1 mouse cellular context compared by ENCODE assay signal in the genomic region with DNA sequence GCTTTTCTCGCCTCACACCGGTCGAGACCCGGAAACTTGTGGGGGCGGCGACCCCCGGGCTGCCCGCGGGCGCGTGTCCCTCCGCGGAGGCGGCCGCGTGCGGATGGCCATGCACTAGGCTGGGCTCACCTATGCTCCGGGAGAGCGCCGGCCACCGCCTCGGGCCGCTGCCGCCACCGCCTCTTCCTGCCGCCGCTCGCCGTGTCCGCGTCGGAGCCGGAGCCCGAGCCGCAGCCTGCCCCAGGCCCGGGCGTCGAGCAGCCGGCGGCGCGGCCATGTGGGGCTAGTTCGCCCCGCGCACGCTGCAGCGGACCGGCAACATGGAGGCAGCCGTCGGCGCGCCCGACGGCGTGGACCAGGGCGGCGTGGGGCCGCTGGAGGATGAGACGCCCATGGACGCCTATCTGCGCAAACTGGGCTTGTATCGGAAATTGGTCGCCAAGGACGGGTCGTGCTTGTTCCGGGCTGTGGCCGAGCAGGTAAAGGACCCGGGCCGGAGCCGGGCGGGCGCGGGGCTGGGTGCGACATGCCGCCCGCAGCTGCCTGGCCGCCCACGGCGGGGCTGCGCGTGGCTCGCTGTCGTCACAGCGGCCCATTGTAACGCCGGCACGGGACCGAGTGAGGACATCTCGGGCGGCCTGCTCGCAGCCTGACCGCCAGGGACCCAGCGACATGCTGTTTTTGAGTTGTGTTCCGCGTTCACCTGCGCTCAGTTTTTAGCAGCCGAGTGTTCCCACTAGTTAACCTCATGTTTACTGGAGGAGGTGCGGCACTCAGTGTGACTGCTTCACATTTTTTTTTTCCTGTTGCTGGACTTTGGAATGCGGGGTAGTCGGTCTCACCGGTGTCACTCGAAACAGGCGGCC.
TF ChIP-seq lines count a peak whose summit lies in the region.

Gene Otud4, plus strand, starts transcription at position 33 of the 866 bp plus-strand sequence.

TF ChIP-seq in CH12.LX, 34 proteins besides CTCF, POLR2A, EP300 and RAD21 (continued from another document):
- TF ChIP-seq E2F4 (IDR thresholded peaks at IDR 0.05; ENCODE audit: insufficient replicate concordance, low read depth, low read length) (no peak), TCF12 (IDR thresholded peaks at IDR 0.05; ENCODE audit: low read depth, low read length) (no peak), ZMIZ1 (IDR thresholded peaks at IDR 0.05; ENCODE audit: low read depth, low read length) (no peak), IRF4 (IDR thresholded peaks at IDR 0.05; ENCODE audit: low read depth, low read length) (no peak), NRF1 (IDR thresholded peaks at IDR 0.05; ENCODE audit: low read depth, low read length) (no peak), ZKSCAN1 (IDR thresholded peaks at IDR 0.05; ENCODE audit: borderline replicate concordance, low read depth, low read length) (no peak), GABPA (IDR thresholded peaks at IDR 0.05; ENCODE audit: insufficient replicate concordance, low read depth, low read length) (no peak), MAZ (IDR thresholded peaks at IDR 0.05; ENCODE audit: low read depth, low read length) (no peak), SMC3 (IDR thresholded peaks at IDR 0.05; ENCODE audit: low read depth, low read length) (no peak), UBTF (IDR thresholded peaks at IDR 0.05; ENCODE audit: low read depth, low read length) (peak; percentile 85), BHLHE40 (IDR thresholded peaks at IDR 0.05; ENCODE audit: low read depth, low read length) (peak; percentile 78), CHD2 (IDR thresholded peaks at IDR 0.05; ENCODE audit: low read length) (no peak), USF1 (IDR thresholded peaks at IDR 0.05; ENCODE audit: low read depth, low read length) (no peak), PAX5 (IDR thresholded peaks at IDR 0.05; ENCODE audit: low read length) (no peak), MYC (IDR thresholded peaks at IDR 0.05; ENCODE audit: low read depth, low read length) (0 out of 2 replicates have a peak, but pooled peaks have one; percentile 22), JUND (conservative IDR thresholded peaks at IDR 0.05; ENCODE audit: low read depth, low read length) (no peak), JUN (IDR thresholded peaks at IDR 0.05; ENCODE audit: insufficient read depth, low read depth, low read length) (no peak), MXI1 (IDR thresholded peaks at IDR 0.05; ENCODE audit: low read depth, low read length) (peak; percentile 80), POLR2AphosphoS2 (IDR thresholded peaks at IDR 0.05; ENCODE audit: low read depth, low read length) (no peak), ELF1 (IDR thresholded peaks at IDR 0.05; ENCODE audit: low read depth, low read length) (no peak), MAFK (IDR thresholded peaks at IDR 0.05; ENCODE audit: insufficient replicate concordance, low read length) (no peak), ZNF384 (IDR thresholded peaks at IDR 0.05; ENCODE audit: low read depth, low read length) (no peak), MAX (IDR thresholded peaks at IDR 0.05; ENCODE audit: low read length) (no peak; the same call in 1 of the 2 replicates), USF2 (conservative IDR thresholded peaks at IDR 0.05; ENCODE audit: low read depth, low read length) (no peak), RCOR1 (conservative IDR thresholded peaks at IDR 0.05; ENCODE audit: low read depth, low read length) (no peak), MEF2A (IDR thresholded peaks at IDR 0.05; ENCODE audit: borderline replicate concordance, low read depth, low read length) (no peak), HCFC1 (IDR thresholded peaks at IDR 0.05; ENCODE audit: low read depth, low read length) (no peak), TBP (conservative IDR thresholded peaks at IDR 0.05; ENCODE audit: low read depth, low read length) (no peak), SIN3A (IDR thresholded peaks at IDR 0.05; ENCODE audit: low read length) (peak; percentile 32), ETS1 (conservative IDR thresholded peaks at IDR 0.05; ENCODE audit: low read depth, low read length) (no peak), NELFE (IDR thresholded peaks at IDR 0.05; ENCODE audit: low read depth, low read length) (peak; percentile 21; the same call in 1 of the 2 replicates), KAT2A (IDR thresholded peaks at IDR 0.05; ENCODE audit: insufficient replicate concordance, low read length) (no peak), ZC3H11A (IDR thresholded peaks at IDR 0.05; ENCODE audit: low read depth, low read length) (no peak)
